Mouse (Mus musculus) cortical plate, adult 2 months (tissue): ENCODE data around the gene Ptprn2.

Experiments
- CTCF ChIP-seq: fragments of 200-500 bp; IDR thresholded peaks from 2 replicates; pipeline ENCODE4 v1.5.1; 2011; ENCODE audit warnings: mild to moderate bottlenecking, control low read depth, low read length; ENCODE audit not compliant: insufficient read depth; ENCODE audit errors: extremely low read depth
- POLR2A ChIP-seq: fragments of 200-500 bp; IDR thresholded peaks from 2 replicates; pipeline ENCODE4 v1.6.1; 2011; ENCODE audit warnings: mild to moderate bottlenecking, low read length, control low read depth; ENCODE audit not compliant: insufficient read depth; ENCODE audit errors: extremely low read depth

DNA sequence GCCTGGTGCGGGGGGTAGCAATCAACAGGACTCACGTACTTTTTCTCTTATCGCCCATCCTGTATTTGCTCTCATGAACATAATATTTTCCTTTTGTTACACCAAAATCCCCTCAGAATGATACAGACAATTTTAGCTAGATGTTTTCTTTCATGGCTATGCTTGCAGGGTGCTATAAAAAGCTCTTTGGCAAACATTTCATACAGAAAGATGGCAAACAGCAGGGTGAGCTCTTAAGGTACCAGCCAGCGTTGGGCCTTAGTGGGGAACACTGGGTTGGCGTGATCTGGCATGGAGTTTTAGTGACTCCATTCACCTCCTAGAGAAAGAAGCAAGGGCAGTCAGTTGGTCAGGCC is 771.3 kb downstream of the Ptprn2 start:
- no peak for TF ChIP-seq CTCF
- TF ChIP-seq POLR2A, result no peak
